Mouse (Mus musculus): ENCODE measurements at regions not wholly inside any gene's neighbourhood (a gene's known extent, or its start where the extent isn't known, plus 50 kb on each side); places are given as distances from the start of the nearest gene placed in this dataset.

DNA sequence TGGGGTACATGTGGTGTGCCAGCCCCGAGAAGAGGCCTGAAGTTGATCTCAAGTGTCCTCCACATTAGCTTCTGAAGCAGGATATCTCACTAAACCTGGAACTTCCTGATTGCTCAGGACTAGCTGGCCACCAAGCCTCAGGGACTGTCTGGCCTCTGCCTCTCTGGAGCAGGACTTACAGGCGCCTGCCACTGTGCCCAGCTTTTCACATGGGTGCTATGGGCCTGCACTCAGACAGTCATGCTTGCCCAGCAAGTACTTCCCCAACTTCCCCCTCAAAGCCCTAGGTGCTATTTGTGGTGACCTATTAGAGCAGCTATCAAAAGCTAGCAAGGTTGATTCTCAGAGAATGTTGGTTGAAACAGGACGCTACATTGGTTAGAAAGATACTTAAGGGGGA lies 220.0 kb downstream of the CK137956 start:
- no peak for DNase-seq

- DNase-seq: no peak
Observed at GRCm38 (mm10) chr4:127747876-127748275, 222.9 kb downstream of the CK137956 start.

DNA sequence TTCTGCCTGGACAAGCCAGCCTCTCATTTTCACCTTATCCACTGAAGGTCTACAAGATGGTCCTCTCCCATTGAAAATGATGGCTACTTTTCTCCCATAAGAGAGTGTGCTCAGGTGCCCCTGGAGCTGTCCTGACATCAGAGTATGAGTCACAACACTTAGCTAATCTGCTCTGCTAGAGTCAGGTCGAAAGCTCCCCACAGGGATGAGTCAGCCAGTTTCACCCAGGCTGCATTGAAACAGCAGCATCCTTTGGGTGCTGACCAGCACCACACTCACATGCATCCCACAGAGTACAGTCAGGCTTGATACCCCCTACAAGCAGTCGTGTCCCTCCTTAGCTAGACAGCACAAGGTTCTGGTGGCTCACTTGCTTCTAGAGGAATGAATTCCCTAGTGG lies 234.0 kb downstream of the CK137956 start:
- DNase-seq: no peak

- no peak for DNase-seq
Observed at GRCm38 (mm10) chr4:127736151-127736550, 234.6 kb downstream of the CK137956 start.

DNA sequence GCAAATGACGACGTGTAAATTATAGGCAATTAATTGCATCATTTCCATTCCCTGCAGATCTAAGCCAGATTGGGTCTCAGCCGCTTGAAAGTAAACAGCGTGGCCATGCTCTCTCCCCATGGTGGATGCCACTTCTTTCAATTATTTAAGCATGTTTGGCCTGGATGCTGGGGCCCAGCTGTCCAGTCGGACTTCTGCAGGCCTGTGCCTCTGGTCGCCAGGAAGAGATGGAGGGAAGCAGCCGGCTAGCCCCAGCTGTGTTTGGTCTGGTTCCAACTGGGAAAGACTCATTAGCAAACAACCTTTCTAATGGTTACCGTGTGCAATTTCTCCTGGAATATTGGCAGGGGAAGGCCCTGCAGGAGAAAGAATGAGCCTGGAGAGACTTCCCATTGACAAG lies 236.1 kb downstream of the CK137956 start:
- no peak for DNase-seq

DNA sequence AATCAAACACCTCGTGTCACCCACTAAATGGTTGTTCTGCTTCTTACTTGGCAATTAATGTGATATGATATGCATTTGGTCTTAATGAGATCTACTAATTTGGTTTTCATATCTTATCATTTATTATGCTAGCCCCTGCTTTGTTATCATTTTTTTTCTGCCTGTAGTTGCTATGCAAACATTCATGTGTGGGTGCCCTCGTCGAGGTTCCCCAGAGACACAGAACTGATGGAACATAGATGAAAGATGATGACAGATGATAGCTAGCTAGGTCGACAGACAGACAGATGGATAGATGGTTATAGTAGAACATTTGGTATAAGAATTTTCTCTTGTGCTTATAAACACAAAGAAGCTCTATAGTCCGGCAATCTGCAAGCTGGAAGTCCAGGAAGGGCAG lies 252.1 kb downstream of the CK137956 start:
- no peak for DNase-seq

DNA sequence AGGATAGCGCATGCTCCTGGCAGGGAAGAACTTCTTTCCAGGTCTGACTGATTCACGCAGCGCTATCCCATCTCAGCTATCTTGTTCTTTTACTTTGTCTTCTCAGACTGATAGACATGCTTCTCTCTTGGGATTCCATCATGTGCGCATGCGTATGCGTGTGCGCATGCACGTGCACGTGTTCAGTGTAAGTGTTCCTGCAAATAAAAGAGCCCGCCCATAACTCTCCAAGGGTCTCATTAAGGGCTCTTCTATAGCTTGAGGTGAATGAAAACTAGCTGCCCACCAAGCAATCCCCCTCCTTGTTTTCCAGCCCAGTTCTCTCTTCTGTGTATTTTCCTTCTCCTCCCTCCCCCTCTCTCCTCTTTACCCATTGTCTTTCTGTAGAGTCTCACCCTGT lies 258.5 kb downstream of the CK137956 start:
- DNase-seq: no peak

GRCm38 (mm10) chr4:127710816-127711215 lies 259.9 kb downstream of the CK137956 start:
- no peak for DNase-seq

GRCm38 (mm10) chr4:127709746-127710145 lies 261.0 kb downstream of the CK137956 start:
- no peak for DNase-seq

DNA sequence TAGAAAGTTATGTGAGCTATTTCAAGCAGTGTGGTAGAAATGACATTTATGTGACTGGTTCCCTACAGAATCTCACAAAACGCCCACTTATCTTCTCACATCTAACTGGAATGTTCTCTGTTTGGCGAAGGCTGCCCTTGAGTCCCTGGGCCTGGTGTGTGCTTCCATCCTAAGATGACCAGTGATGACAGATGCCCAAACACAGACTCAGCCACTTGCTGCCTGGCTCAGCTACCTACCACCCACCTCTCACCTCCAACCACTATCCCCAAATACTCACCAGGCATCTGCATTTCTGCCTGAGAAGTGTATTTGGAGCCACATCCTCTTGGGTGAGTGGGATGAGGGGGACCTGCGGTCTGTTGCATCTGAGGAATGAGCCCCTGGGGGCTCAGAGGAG lies 262.6 kb downstream of the CK137956 start:
- no peak for DNase-seq

DNA sequence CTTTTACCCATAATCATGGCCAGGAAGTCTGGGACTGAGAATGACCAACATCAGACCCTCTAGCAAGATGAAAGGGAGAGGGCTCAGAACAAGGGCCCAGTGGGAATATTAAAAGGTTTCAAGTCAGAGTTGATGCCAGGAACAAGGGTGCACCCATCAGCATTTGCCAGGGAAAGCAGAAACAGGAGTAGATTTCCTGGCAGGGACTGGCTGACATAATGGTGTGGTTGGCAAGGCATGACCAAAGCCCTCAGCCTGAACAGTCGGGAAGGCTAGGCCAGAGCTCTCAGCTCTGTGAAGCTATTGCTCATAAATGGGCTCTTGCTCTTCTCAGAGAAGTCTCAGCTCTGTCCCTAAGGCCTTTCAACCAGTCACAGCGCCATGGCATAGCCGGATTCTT lies 263.6 kb downstream of the CK137956 start:
- DNase-seq: no peak

- no peak for DNase-seq
Observed at GRCm38 (mm10) chr4:127701651-127702050, 269.1 kb downstream of the CK137956 start.

DNA sequence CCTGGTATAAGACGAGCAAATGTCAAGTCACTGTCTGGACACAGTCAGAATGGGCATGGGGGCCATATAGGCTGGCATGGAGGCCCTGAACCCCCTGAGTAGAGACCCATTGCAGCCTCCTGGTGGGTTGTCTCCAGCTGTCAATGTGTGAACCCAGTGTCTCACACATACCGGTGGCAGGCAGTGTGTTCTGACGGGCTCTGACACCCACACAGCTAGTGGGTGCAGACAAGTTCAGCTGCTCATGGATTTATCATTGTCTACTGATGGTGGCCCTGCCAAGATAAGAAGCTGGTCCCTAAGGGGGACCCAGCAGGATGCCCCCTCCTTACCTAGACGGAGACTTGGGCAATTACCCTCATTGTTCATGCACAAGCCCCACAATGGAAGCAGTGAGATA lies 280.8 kb downstream of the CK137956 start:
- no peak for DNase-seq

DNA sequence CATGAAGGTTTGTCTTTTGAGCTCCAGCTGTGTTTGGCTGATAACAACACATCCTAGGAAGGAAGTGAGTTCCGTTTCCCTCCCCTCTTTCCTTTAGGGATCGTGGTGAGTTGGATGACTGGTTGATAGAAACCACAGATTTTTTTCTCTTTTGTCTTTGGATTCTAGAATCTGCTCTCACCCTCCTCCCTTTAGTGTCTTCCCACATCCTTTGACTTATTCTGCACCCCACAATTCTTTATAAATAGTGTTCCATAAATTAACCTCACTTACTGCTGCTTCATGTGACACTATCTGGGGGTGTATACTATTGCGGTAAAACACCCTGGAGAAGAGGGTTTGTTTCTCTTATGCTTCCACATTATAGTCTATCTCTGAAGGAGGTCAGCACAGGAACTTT lies 285.7 kb downstream of the CK137956 start:
- DNase-seq: no peak

DNA sequence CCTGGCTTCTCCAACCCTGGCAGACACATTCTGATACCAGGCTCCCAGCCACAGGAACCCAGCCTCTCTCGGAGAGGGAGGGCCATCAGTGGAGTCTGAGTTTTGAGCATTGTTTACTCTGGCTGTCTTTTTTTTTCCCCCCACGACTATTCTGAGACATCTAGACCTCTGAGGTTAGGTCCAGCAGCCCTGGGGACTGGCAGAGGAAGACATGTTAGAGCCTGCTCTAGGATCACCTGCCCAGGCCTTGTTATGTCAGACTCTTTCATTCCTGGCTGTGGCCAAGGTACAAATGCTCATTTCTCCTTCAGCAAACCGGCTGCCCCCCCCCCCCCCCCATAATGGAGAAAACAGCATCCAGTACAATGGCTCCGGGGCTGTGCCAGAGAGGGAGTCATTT lies 291.4 kb downstream of the CK137956 start:
- DNase-seq: no peak

DNA sequence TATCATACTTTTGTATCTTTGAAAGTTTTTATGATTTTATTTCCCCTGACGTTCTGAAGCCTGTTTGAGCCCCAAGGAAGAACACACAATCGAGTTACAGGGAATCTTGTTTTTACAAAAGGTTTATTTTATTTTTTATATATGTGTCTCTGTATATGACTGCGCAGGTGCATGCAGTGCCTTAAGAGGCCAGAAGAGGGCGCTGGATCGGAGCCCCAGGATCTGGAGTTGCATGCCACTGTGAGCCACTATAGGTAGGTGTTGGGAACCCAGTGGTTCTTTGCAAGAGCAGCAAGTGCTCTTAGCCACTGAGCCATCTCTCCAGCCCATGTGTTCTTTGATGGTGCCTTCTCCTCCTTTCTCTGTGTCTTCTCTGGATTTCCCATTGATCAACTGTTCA lies 292.3 kb downstream of the CK137956 start:
- DNase-seq: no peak

DNA sequence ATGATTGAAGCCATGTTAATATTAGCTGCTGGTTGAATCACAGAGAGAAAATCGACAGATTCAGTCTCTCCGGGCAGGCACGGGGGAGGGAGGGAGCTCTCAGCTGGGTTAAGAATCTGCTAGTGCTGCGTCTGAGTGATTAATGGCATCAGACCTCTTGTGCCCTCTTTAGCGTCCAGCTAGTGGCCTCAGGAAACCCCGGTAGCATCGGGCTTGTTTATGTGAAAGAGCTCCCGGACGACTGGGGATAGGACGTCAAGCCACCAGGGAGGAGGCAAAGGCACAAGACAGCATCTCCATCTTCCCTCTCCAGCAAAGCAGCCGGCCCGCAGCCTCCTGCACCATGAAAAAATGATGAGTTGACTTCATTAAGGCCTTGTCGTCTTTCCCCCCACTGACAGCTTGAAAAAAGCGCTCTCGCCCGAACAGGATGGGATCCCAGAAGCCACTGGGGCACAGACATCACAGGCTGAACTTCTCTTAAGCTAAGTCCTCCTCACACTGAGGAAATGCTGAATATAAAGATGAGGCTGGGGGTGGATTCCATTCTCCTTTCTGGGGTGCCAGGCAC lies 294.9 kb downstream of the CK137956 start:
- DNase-seq: no peak

DNA sequence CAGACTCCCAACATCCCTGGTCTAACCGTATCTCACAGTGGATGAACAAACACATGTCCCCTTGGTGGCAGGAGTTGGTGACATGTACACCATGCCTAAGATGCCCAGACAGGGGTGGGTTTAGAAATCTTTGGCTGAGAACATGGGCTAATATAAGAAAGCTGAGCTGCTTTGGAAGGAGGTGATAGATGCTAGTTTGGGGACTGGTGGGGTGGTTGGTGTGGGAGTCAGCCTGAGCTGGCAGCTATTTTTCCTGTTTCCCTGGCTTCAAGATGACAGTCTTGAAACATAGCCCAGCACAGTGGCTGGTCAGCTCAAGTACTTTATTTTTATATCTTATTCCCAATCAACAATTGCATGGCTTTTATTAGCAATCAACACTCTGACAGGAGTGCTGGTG lies 302.0 kb upstream of the Gjb5 start:
- no peak for DNase-seq

DNA sequence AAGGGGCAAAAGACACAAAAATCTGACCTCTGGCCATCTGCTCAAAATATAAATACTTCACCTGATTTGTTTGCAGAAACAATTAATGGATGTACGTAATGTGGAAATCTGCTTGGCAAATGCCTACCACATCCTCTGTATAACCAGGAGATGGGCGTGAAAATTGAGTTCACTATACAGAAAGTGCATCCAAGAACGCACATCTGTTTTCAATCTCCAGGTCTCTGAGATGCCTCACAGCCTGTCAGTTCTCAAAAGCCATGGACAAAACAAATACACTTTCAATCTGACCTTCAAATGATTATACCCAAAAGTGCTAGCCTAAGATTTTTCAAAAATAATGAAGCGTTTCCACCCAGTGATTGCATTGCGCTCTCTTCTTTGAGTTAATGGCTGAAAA lies 293.6 kb upstream of the Gjb5 start:
- DNase-seq: no peak

DNA sequence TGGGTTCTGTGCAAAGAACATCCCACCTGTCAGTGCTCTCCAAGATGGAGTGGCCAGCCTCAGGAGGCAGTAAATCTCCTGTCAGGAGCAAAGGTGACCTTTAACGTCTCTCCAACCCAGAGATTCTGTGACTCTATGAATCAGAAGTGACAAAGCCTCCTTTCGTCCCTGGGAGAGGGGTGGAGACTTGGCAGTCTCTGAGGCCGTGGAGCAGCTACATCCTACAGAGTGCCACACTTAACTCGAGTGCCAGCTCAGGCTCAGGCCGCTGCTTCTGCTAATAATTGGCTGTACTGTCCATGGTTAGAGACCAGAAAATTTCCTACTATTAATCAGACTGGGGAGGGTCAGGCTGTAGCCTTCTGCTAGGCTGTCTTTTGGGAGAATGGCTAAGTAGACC lies 290.0 kb upstream of the Gjb5 start:
- no peak for DNase-seq

DNA sequence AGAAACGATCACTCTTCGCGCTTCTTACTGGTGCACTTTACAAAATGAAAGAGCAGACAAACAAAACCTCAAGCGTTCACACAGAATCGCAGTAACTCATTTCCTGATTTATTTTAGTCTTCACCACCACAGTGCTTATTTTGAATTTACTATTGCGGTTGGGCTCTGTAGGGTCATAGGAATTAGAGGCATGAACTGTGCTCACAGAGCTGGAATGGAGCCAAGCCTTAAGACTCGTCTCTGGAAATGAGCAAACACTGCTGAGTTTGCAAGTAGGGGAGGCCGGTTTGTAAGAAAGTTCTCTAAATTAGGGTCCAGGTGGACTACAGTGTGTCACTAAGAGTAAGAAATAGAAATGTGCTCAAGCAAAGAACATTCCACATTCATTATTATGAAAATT lies 289.2 kb upstream of the Gjb5 start:
- no peak for DNase-seq

GRCm38 (mm10) chr4:127640251-127641085 lies 282.5 kb upstream of the Gjb5 start:
- DNase-seq: no peak

DNA sequence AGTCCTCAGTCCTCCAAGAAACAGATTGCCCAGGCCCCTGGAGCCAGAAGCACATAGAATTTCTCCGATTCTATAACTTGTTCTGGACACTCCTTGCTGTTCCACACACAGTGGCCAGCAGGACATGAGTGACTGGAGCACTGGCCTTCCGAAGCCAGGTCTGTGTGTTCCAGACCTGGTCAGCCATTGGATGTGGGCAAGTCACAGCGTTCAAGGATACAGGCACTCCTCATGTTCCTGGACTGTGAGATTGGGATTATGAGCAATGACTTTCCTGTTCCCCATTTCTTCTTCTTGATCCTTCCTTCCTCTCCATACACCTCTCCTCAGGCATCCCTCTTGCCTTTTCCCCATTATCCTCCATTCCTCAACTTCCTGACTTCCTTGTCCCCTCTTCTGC lies 281.8 kb upstream of the Gjb5 start:
- no peak for DNase-seq

DNA sequence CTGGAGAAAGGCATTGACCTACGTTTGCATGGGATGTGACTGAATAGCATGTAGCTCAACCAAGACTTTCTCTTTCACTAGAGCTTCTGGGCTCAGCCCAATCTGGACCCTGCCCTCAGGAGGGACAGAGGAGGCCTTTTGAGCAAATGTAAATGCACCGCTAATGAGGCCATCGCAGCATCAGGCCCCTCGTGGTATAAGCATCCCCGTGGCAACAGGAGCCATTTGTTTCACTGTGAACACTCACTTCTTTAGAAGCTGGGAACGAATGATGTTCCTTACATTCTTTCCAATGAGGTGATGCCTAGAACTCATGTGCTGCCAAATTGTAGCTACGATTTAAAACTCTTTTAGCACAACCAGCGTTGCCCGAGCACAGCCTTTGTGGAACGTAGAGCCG lies 279.0 kb upstream of the Gjb5 start:
- DNase-seq: no peak

DNA sequence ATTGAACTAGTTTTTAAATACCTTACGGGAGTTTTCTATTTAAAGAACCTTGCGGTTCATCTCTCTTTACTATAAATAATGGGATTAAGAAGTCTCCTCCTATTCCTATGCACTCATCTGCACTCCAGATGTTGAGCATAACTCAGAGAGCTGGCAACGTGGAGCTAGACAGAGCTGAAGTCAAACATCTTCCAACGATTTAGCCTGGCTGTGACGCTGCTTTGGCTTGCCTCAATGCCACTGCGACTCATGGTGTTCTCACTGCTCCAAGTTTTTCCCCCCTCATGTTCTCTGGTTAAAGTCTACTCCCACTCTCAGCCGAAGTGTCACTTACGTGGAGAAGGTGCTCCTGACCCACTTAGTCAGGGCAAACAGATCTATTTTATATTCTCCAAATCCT lies 277.3 kb upstream of the Gjb5 start:
- no peak for DNase-seq

Data from liver (tissue).